Mouse (Mus musculus) midbrain, embryonic 15.5 days (tissue): ENCODE measurements around the gene Specc1. TPM values are rescaled to one million over a fixed set of nuclear protein-coding genes. Genes with fewer than 3 reads are reported as not detected.

Source experiments
- ATAC-seq: fragments of 200-750 bp; cut with Nextera tagmentation; replicated peaks from 2 replicates; pipeline ENCODE4 v1.8.0; 2017; ENCODE audit warnings: moderate TSS enrichment
- H3K27ac ChIP-seq: fragments of 300-500 bp; sonication (generic); 2 replicates; pipeline ENCODE4 v1.5.1; 2015; ENCODE audit warnings: mild to moderate bottlenecking, inconsistent platforms
- H3K27me3 ChIP-seq: fragments of 300-500 bp; sonication (generic); replicated peaks from 2 replicates; pipeline ENCODE4 v1.6.1; 2015; ENCODE audit warnings: inconsistent platforms
- H3K36me3 ChIP-seq: fragments of 300-500 bp; sonication (generic); replicated peaks from 2 replicates; pipeline ENCODE4 v1.6.1; 2015; ENCODE audit warnings: inconsistent platforms
- H3K4me1 ChIP-seq: fragments of 300-500 bp; sonication (generic); 2 replicates; pipeline ENCODE4 v1.6.1; 2015; ENCODE audit warnings: inconsistent platforms
- H3K4me2 ChIP-seq: fragments of 300-500 bp; sonication (generic); 2 replicates; pipeline ENCODE4 v1.6.1; 2015; ENCODE audit warnings: inconsistent platforms, mild to moderate bottlenecking, moderate library complexity
- H3K4me3 ChIP-seq: fragments of 300-500 bp; sonication (generic); 2 replicates; pipeline ENCODE4 v1.5.1; 2015; ENCODE audit warnings: mild to moderate bottlenecking, inconsistent platforms
- H3K9ac ChIP-seq: fragments of 300-500 bp; sonication (generic); 2 replicates; pipeline ENCODE4 v1.6.1; 2015; ENCODE audit warnings: mild to moderate bottlenecking, inconsistent platforms
- H3K9me3 ChIP-seq: fragments of 300-500 bp; sonication (generic); 2 replicates; pipeline ENCODE4 v1.6.1; 2016; ENCODE audit warnings: inconsistent platforms
- WGBS: fragments of 180-500 bp; shearing (Covaris S2); methylation state at CpG from one replicate; pipeline ENCODE4 v1.1.7; 2015; ENCODE audit warnings: mixed read lengths; 5-methylcytosine and 5-hydroxymethylcytosine counted together
- polyA plus RNA-seq: library from polyadenylated mRNA; unstranded; fragments of >200 nt; fragmentation: Nextera tagmentation; extraction: Ambion mirVana; gene quantifications from 2 replicates; pipeline ENCODE4 v1.2.1, GENCODE M21; 2015

Specc1 gene
- polyA plus RNA-seq, 1 experiment from 2014 or later: 11.3 TPM

GRCm38 (mm10) chr11:62223416-62223815, 266.9 kb downstream of the Specc1 start:
- H3K4me2 ChIP-seq: no peak overlapping the region
- no peaks in the 10 kb centered on the region for H3K9me3 ChIP-seq
- no peak overlapping the region for H3K9ac ChIP-seq
- ATAC-seq: no peak
- no peaks in the 10 kb centered on the region for H3K36me3 ChIP-seq
- no peaks in the 10 kb centered on the region for H3K4me1 ChIP-seq
- H3K27ac ChIP-seq: no peak overlapping the region
- no peak overlapping the region for H3K4me3 ChIP-seq
- 88% methylated on average over 5 of the region's 5 CpGs for WGBS
- H3K27me3 ChIP-seq: no peaks in the 10 kb centered on the region

- H3K4me3 ChIP-seq: no peak overlapping the region
These were observed 267.4 kb downstream of the Specc1 start for GRCm38 (mm10) chr11:62223962-62224361.

GRCm38 (mm10) chr11:62224797-62225196, 268.2 kb downstream of the Specc1 start:
- WGBS: 73% methylated on average over 4 of the region's 4 CpGs
- no peaks in the 10 kb centered on the region for H3K4me1 ChIP-seq
- H3K9ac ChIP-seq: no peak overlapping the region
- H3K4me3 ChIP-seq: no peak overlapping the region
- ATAC-seq: no peak
- H3K27me3 ChIP-seq: no peaks in the 10 kb centered on the region
- no peaks in the 10 kb centered on the region for H3K9me3 ChIP-seq
- H3K27ac ChIP-seq: no peak overlapping the region
- H3K36me3 ChIP-seq: no peaks in the 10 kb centered on the region
- no peak overlapping the region for H3K4me2 ChIP-seq

More at GRCm38 (mm10) chr11:62223962-62224361, 267.4 kb downstream of the Specc1 start:
- no peak for ATAC-seq
- Histone ChIP-seq H3K4me1 (no peaks in the 10 kb centered on the region), H3K27ac (no peak overlapping the region), H3K36me3 (no peaks in the 10 kb centered on the region), H3K27me3 (no peaks in the 10 kb centered on the region), H3K9me3 (no peaks in the 10 kb centered on the region), H3K4me2 (no peak overlapping the region), H3K9ac (no peak overlapping the region)
- WGBS: 98% methylated on average over 7 of the region's 7 CpGs

- H3K9me3 ChIP-seq: no peaks in the 10 kb centered on the region
- WGBS: 80% methylated on average over 12 of the region's 12 CpGs
- no peak for ATAC-seq
These were observed 284.2 kb downstream of the Specc1 start for GRCm38 (mm10) chr11:62240631-62241261.

GRCm38 (mm10) chr11:62243871-62244270, 287.3 kb downstream of the Specc1 start:
- ATAC-seq: no peak
- Histone ChIP-seq H3K4me2 (no peak overlapping the region), H3K27ac (no peak overlapping the region), H3K4me3 (no peak overlapping the region), H3K4me1 (peaks cover 5% of the 10 kb centered on the region; the same call in 1 of the 2 replicates), H3K9me3 (no peaks in the 10 kb centered on the region), H3K27me3 (peaks cover 5% of the 10 kb centered on the region; the same call in 1 of the 2 replicates), H3K36me3 (no peaks in the 10 kb centered on the region), H3K9ac (no peak overlapping the region)
- 91% methylated on average over 8 of the region's 8 CpGs for WGBS

More at GRCm38 (mm10) chr11:62240631-62241261, 284.2 kb downstream of the Specc1 start:
- Histone ChIP-seq H3K9ac (no peak overlapping the region), H3K27me3 (no peaks in the 10 kb centered on the region), H3K4me1 (no peaks in the 10 kb centered on the region), H3K36me3 (no peaks in the 10 kb centered on the region), H3K4me2 (no peak overlapping the region), H3K27ac (no peak overlapping the region), H3K4me3 (no peak overlapping the region)

- no peaks in the 10 kb centered on the region for H3K36me3 ChIP-seq
- H3K27me3 ChIP-seq: peaks cover 11% of the 10 kb centered on the region
- 92% methylated on average over 4 of the region's 4 CpGs for WGBS
- peaks cover 9% of the 10 kb centered on the region for H3K4me1 ChIP-seq
- ATAC-seq: no peak
- H3K4me2 ChIP-seq: no peak overlapping the region
- H3K9me3 ChIP-seq: no peaks in the 10 kb centered on the region
- H3K27ac ChIP-seq: no peak overlapping the region
- no peak overlapping the region for H3K4me3 ChIP-seq
- no peak overlapping the region for H3K9ac ChIP-seq
These were observed 287.9 kb downstream of the Specc1 start for GRCm38 (mm10) chr11:62244471-62244870.

- no peaks in the 10 kb centered on the region for H3K36me3 ChIP-seq
- peaks cover 30% of the 10 kb centered on the region for H3K27me3 ChIP-seq
- peak overlapping the region; percentile 86 for H3K4me3 ChIP-seq
- H3K9me3 ChIP-seq: no peaks in the 10 kb centered on the region
- WGBS: 39% methylated on average over 18 of the region's 18 CpGs
- H3K4me1 ChIP-seq: peaks cover 13% of the 10 kb centered on the region
- no peak for ATAC-seq
- H3K9ac ChIP-seq: peak overlapping the region; percentile 53
- no peak overlapping the region for H3K27ac ChIP-seq
- H3K4me2 ChIP-seq: peak overlapping the region; percentile 99
These were observed 291.3 kb downstream of the Specc1 start for GRCm38 (mm10) chr11:62247759-62248400.

- Histone ChIP-seq H3K27me3 (peaks cover 30% of the 10 kb centered on the region), H3K4me1 (peaks cover 13% of the 10 kb centered on the region), H3K9me3 (no peaks in the 10 kb centered on the region), H3K9ac (peak within 1 kb of the TSS; percentile 53), H3K27ac (no peak within 1 kb of the TSS), H3K4me3 (peak within 1 kb of the TSS; percentile 86), H3K4me2 (peak within 1 kb of the TSS; percentile 99), H3K36me3 (no peaks in the 10 kb centered on the region)
- peak; percentile 94 for ATAC-seq
- under 1% methylated on average over 69 of the region's 69 CpGs for WGBS
These were observed 292.1 kb downstream of the Specc1 start, which contains the start of gene Adora2b for GRCm38 (mm10) chr11:62248401-62249244. TSS of gene Adora2b (plus strand) at chr11:62248984.

GRCm38 (mm10) chr11:62249266-62250037, 292.9 kb downstream of the Specc1 start:
- H3K4me2 ChIP-seq: peak overlapping the region; percentile 99
- H3K4me1 ChIP-seq: peaks cover 13% of the 10 kb centered on the region
- peaks cover 30% of the 10 kb centered on the region for H3K27me3 ChIP-seq
- peak overlapping the region; percentile 86 for H3K4me3 ChIP-seq
- peak; percentile 53; the same call in 1 of the 2 replicates for ATAC-seq
- WGBS: 2% methylated on average over 35 of the region's 35 CpGs
- H3K27ac ChIP-seq: no peak overlapping the region
- H3K9ac ChIP-seq: peak overlapping the region; percentile 53
- no peaks in the 10 kb centered on the region for H3K36me3 ChIP-seq
- H3K9me3 ChIP-seq: no peaks in the 10 kb centered on the region

GRCm38 (mm10) chr11:62251047-62251446, 294.5 kb downstream of the Specc1 start:
- WGBS: 79% methylated on average over 11 of the region's 11 CpGs
- Histone ChIP-seq H3K4me2 (peak overlapping the region; percentile 4; the same call in 1 of the 2 replicates), H3K36me3 (no peaks in the 10 kb centered on the region), H3K4me3 (no peak overlapping the region), H3K9ac (no peak overlapping the region), H3K27ac (no peak overlapping the region), H3K9me3 (no peaks in the 10 kb centered on the region), H3K4me1 (peaks cover 13% of the 10 kb centered on the region), H3K27me3 (peaks cover 30% of the 10 kb centered on the region)
- ATAC-seq: no peak

GRCm38 (mm10) chr11:62253380-62253779, 296.8 kb downstream of the Specc1 start:
- ATAC-seq: no peak
- no peak overlapping the region for H3K27ac ChIP-seq
- no peak overlapping the region for H3K9ac ChIP-seq
- no peak overlapping the region for H3K4me3 ChIP-seq
- peaks cover 28% of the 10 kb centered on the region for H3K27me3 ChIP-seq
- H3K4me2 ChIP-seq: no peak overlapping the region
- no peaks in the 10 kb centered on the region for H3K9me3 ChIP-seq
- 73% methylated on average over 5 of the region's 5 CpGs for WGBS
- H3K36me3 ChIP-seq: no peaks in the 10 kb centered on the region
- H3K4me1 ChIP-seq: peaks cover 9% of the 10 kb centered on the region
